Mouse (Mus musculus): ENCODE data around the gene Rbm42.

The Rbm42 gene

DNA sequence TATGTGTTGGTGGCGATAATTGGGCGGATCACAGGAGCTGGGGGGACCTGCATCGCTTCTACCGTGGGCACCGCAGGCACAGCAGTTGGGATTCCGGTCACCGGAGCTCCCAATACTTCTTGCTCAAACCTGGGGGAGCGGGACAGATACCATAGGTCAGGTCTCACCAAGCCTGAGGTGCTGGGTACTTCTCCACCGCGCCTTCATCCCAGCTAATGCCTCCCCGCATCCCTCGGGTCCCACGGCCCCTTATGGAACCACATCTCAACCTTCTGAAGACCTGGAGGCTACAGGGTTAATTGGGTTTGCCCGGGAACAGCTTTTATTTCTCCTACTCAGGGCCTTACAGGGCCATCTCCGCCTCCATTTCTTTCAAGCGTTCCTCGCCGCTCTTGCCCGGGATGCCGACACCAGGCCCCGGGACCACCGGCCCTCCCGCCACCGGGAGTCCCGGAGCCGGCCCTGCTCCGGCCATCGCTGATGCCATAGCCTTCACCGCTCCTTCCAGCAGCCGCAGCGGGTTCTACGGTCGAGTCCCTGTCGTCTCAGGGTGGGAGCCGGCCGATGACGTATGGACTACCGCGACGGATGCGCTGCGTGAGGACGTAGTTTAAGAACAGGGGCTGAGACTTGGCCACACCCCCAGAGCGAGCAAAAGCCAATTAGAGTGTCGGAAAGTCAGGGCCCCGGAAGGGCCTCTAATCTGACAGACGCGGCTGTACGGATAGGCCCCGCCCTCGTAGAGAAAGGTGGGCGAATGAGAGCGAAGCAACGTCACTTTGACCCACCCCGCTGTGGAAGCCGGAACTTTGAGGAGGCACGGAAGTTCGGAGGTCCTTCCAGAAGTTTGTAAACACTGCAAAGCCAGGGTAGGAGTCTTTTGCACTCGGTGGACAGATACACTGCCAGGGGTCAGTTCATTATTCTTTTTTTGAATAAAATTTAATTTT lies at the start of gene Rbm42:
Gene Rbm42, minus strand, starts transcription at position 727 of the 950 bp plus-strand sequence.
- ChIA-PET CTCF (interaction anchor here in 1 of 4 experiments (1.1 kb wide), 1 partner anchor 19 kb away, joined by 3 read pairs; no protein-coding TSS in a partner anchor), POLR2A (interaction anchor here in 2 of 4 experiments (0.7 to 1.7 kb wide), 12 partner anchors 10 to 158 kb away, joined by 3 to 17 read pairs (median 4); partner anchors contain the start of genes Haus5 (in 2 of the 2) and Cox6b1 (in 1 of the 2))

DNA sequence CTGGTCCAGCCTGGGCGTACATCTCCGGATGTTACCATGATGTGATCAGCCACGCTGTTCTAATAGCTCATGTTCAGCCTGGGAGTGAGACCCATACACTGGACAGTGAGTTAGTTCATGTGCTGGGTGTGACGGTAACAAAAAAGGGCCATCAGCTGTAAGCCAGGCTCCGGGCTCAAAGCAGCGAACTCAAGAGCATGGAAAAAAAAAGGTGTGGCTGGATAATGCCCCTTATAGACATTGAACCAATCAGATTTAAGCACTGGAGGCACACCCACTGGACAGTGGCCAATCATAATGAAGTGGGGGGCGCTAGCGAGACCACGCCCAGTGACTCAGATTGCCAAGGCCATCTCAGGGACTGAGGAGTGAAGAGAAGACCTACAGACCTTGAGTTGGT lies 48.5 kb upstream of the Rbm42 start, which contains the start of gene 2200002J24Rik:
Gene 2200002J24Rik, plus strand, starts transcription at position 338 of the 400 bp plus-strand sequence.
- CTCF ChIA-PET = interaction anchor here in 2 of 4 experiments (0.7 to 1.1 kb wide), 5 partner anchors 10 to 207 kb away, joined by 3 to 7 read pairs (median 5); no protein-coding TSS in a partner anchor
- POLR2A ChIA-PET = interaction anchor here in 3 of 4 experiments (0.5 to 2.7 kb wide), 6 partner anchors 10 to 364 kb away, joined by 3 to 16 read pairs (median 4); partner anchors contain the start of gene Tmem147 (in 1 of the 3)

DNA sequence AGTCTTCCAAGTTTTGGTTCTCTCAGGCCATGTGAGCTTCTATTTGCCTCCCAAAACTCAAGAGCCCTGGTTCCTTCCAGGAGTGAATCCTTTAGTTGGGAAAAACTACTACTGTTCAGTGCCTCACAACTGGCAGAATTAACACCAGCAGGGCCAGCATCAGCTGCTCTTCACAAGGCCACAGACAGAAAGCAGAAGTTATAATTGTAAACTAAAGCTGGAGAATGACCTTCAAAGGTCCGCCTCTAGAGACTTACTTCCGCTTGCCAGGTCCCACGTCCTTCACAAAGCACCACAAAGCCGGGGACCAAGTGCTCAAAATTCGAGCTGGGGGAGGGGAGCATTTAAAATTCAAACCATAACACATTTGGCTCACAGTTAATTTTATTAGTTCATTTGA lies 48.0 kb upstream of the Rbm42 start:
- CTCF ChIA-PET = interaction anchor here in 2 of 4 experiments (0.7 to 1.1 kb wide), 5 partner anchors 10 to 207 kb away, joined by 3 to 7 read pairs (median 5); no protein-coding TSS in a partner anchor
- POLR2A ChIA-PET = interaction anchor here in 3 of 4 experiments (0.7 to 2.7 kb wide), 6 partner anchors 10 to 254 kb away, joined by 3 to 16 read pairs (median 4); partner anchors contain the start of gene Tmem147 (in 1 of the 3)

DNA sequence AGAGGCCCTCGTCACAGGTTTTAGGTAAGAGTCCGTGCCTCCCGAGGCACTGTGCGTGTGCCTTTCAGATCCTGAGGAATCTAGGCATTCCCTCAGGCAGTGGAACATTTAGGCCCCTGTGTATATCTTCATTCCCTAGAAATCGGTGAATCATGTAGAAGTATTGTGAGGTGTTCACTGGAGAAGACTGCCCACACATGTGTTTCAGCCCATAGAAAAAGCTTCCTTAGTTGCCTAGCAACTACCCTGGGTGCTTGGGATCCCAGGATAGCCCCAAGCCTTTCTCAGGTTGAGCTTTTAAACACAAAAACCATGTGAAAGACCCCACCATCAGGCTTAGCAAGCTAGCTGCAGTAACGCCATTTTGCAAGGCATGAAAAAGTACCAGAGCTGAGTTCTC lies 38.2 kb upstream of the Rbm42 start:
- ChIA-PET CTCF (interaction anchor here in 3 of 4 experiments (0.5 to 1.3 kb wide), 5 partner anchors 10 to 70 kb away, joined by 3 to 8 read pairs (median 3); partner anchors contain the start of gene 2200002J24Rik (in 1 of the 3)), POLR2A (interaction anchor here in 3 of 4 experiments (0.7 to 1.9 kb wide), 3 partner anchors 9 to 11 kb away, joined by 3 to 16 read pairs (median 8); partner anchors contain the start of gene 2200002J24Rik (in 2 of the 3))

DNA sequence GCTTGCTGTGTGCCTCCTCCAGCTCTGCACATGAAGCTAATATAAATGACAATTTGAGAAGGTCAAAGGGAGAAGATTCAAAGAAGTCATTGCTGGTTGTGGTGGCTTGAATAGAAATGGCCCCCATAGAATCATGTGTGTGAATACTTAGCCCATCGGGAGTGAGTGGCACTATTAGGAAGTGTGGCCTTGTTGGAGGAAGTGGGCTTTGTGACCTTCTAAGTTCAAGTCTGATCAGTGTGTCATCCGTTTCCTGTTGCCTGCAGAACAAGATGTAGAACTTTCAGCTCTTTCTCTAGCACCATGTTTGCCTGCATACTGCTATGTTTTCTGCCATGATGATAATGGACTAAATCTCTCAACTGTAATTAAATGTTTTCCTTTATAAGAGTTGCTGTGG lies 33.3 kb upstream of the Rbm42 start:
- ChIA-PET CTCF (interaction anchor here in 1 of 4 experiments (0.6 kb wide), 2 partner anchors 70 to 254 kb away, joined by 3 read pairs; no protein-coding TSS in a partner anchor), POLR2A (interaction anchor here in 2 of 4 experiments (0.6 to 1.1 kb wide), 2 partner anchors 15 to 120 kb away, joined by 3 read pairs; partner anchors contain the start of gene 2200002J24Rik (in 1 of the 2))

DNA sequence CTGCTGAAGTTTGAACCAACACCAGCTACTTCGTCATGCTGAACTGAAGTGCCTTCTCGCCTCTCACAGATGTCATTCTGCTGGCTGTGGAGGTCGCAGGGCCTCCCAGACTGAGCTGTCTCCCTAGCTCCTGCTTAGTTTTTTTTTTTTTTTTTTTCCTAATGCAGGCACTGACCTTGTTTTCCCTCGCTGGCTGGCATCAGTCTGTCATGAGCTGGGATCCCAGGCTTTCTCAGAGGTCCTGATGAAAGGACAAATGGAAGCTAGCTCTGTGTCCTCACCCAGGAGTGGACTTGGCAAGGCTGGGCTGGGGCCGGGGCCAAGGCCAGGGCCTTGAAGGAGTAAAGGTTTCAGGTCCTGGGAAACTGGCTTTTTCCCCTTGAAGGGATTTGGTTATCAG lies 31.8 kb upstream of the Rbm42 start:
- POLR2A ChIA-PET = interaction anchor here in 1 of 4 experiments (0.6 kb wide), 2 partner anchors 741 to 1163 kb away, joined by 3 read pairs; no protein-coding TSS in a partner anchor
- CTCF ChIA-PET = interaction anchor here (0.5 to 1.5 kb wide), 10 partner anchors 11 to 448 kb away, joined by 3 to 11 read pairs (median 4); partner anchors contain the start of genes Pmis2 (in 2 of the 4) and Cox6b1 (in 1 of the 4)

DNA sequence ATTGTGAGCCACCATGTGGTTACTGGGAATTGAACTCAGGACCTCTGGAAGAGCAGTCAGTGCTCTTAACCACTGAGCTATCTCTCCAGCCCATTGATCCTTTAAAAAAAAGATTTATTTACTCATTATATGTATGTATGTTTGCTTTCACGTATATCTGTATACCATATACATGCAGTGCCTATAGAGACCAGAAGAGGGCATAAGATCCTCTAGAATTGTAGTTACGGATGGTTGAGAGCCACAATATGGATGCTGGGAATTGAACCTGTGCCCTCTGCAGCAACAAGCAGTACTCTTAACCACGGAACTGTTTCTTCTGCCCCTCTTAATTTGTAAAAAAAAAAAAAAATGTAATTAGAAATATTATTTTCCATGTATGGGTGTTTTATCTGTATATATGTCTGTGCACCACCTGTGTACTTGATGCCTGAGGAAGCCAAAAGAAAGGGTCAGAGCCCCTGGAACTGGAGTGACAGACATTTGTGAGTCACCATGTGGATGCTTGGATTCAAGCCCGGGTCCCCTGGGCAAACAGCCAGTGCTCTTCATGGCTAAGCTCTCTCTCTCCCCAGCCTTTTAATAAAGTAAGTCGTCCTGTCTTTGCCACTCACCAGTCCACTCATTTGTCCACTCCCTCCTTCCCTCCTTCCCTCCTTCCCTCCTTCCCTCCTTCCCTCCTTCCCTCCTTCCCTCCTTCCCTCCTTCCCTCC lies 28.3 kb upstream of the Rbm42 start:
- ChIA-PET POLR2A (no interaction called here), CTCF (no interaction called here)

DNA sequence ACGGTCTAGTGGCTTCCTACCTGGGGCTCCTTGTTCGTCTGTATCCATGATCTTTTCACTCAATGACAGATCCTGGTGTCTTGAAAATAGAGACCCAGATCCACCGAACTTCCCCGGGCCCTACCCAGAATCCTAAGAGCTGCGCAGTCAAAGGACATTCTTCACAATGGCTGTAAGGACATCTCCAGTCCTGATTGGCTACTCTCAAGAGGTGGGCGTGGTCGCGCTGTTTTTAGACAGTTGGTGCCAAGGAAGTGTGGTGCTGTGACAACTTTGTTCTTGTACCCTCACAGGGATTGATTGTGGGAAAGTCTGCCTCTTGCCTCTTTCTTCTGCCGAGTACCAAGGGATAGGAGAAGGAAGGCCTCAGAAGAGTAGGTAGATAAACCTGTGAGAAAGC lies 21.4 kb upstream of the Rbm42 start, which contains the start of gene Pmis2:
Gene Pmis2, minus strand, starts transcription at position 126 of the 400 bp plus-strand sequence.
- POLR2A ChIA-PET = interaction anchor here in 2 of 4 experiments (0.8 to 1.6 kb wide), 3 partner anchors 46 to 283 kb away, joined by 3 read pairs; no protein-coding TSS in a partner anchor
- CTCF ChIA-PET = interaction anchor here in 3 of 4 experiments (0.9 to 2.2 kb wide), 11 partner anchors 10 to 423 kb away, joined by 3 to 5 read pairs (median 3); no protein-coding TSS in a partner anchor

DNA sequence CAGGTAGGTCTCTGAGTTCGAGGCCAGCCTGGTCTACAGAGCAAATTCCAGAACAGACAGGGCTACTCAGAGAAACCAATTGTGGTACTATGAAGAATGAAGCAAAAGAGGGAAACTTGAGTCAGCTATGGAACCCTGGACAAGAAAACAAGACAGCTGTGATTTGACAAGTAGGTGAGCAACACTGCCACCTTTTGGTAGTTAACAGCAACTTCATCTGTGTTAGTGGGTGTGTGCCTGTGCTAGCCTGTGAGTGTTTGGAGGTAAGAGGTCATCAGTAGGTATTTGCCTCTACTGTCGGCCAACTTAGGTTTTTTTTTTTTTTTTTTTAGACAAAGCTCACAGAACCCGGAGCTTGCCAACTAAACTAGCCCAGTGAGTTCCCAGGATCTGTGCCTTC lies 19.1 kb upstream of the Rbm42 start:
- POLR2A ChIA-PET = interaction anchor here in 3 of 4 experiments (0.7 to 1.4 kb wide), 7 partner anchors 20 to 382 kb away, joined by 3 to 6 read pairs (median 4); partner anchors contain the start of genes Cox6b1 (in 1 of the 3), Fxyd7 (in 1 of the 3) and Tmem147 (in 1 of the 3)

DNA sequence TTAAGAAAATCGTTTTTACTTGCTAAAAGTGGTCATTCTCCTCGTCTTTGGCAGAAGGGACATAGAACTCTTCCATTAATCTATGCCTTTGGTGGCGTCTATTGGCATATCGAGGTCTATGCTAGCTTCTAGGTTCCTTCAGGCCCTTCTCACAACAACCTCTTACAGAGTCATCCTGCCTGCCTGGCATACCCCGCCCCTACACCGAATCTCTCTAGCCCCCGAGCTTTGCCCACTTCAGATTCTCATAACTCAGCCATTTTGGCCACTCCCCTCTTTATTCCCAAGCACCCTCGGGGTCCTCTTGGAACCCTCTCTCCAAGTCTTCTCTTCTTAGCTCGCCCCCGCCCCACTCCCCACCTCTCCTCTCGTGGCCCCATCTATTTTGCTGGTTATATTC lies 15.2 kb upstream of the Rbm42 start:
- POLR2A ChIA-PET = interaction anchor here in 3 of 4 experiments (0.5 to 3.2 kb wide), 32 partner anchors 9 to 717 kb away, joined by 3 to 17 read pairs (median 4); partner anchors contain the start of genes Cox6b1 (in 2 of the 3), Kmt2b (in 2 of the 3), Atp4a (in 1 of the 3) and Etv2 (in 1 of the 3)
- CTCF ChIA-PET = interaction anchor here in 3 of 4 experiments (0.5 to 1.8 kb wide), 15 partner anchors 22 to 413 kb away, joined by 3 to 6 read pairs (median 3); partner anchors contain the start of gene Ffar1 (in 1 of the 3)

More for the DNA sequence above, 19.1 kb upstream of the Rbm42 start:
- CTCF ChIA-PET = interaction anchor here (0.5 to 1.5 kb wide), 46 partner anchors 10 to 1473 kb away, joined by 3 to 17 read pairs (median 4); partner anchors contain the start of genes Atp4a (in 1 of the 4), Cox6b1 (in 1 of the 4), Fam187b (in 1 of the 4) and Sdhaf1 (in 1 of the 4)

DNA sequence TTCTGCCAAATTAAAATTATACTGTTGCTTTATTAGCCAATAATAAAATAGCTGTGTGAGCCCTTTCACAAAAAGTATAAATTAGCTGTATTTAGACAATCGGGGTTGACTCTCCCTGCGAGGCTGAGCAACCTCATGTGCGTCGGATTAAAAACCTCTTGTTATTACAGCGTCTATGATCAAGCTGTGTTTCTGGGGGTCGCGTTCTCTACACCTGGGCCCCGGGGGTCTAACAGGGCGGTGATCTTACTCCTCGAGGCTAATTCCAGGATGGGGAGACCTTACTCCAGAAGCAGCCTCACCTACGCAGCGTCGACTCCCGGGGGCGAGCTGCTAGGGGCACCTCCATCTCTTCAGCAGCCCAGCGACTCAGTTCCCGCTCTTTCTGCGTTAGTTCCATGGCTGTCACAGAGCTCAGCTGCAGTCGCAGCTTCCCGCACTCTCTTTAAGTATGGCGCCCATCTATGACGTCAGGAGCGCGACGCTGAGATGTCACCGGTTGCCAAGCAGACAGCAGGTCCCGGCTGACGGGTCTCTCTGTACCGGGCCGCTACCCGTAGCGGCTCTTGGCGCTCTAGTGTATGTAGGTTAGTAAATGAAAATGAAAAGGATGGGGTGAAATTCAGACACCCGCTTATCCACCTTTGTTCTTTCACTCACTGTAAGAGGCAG lies 14.5 kb upstream of the Rbm42 start, which contains the start of gene Haus5:
Gene Haus5, minus strand, starts transcription at position 466 of the 672 bp plus-strand sequence.
- POLR2A ChIA-PET = interaction anchor here (0.5 to 3.2 kb wide), 39 partner anchors 8 to 717 kb away, joined by 3 to 17 read pairs (median 4); partner anchors contain the start of genes Cox6b1 (in 2 of the 4), Kmt2b (in 2 of the 4), Atp4a (in 1 of the 4) and Etv2 (in 1 of the 4)

DNA sequence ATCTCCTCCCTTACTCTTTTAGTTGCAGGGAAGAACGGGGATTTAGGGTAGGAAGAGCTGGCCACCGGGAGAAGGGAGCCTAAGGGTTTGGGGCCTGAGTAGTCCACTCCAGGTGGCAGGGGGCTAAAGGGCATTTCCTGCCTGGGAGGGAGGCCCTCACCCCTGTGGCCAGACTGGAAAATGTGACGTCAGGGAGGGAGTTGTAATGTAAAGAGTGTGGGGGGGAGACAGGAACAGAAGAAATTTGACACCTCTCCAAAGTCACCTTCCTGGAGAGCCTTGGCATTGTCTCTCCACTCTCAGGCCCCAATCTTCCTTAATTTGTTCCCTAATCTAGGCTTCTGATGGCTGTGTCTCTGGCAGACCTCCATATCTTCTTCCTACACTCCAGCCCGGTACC lies 11.0 kb downstream of the Rbm42 start:
- ChIA-PET POLR2A (interaction anchor here in 2 of 4 experiments (0.6 to 2.2 kb wide), 4 partner anchors 10 to 30 kb away, joined by 3 to 9 read pairs (median 4); partner anchors contain the start of gene Cox6b1 (in 1 of the 2)), CTCF (interaction anchor here in 1 of 4 experiments (0.6 kb wide), 1 partner anchor 1647 kb away, joined by 3 read pairs; no protein-coding TSS in a partner anchor)

More for the DNA sequence above, 14.5 kb upstream of the Rbm42 start, which contains the start of gene Haus5:
- CTCF ChIA-PET = interaction anchor here in 3 of 4 experiments (0.5 to 1.8 kb wide), 17 partner anchors 11 to 413 kb away, joined by 3 to 7 read pairs (median 3); partner anchors contain the start of genes Ffar1 (in 1 of the 3) and Upk1a (in 1 of the 3)

DNA sequence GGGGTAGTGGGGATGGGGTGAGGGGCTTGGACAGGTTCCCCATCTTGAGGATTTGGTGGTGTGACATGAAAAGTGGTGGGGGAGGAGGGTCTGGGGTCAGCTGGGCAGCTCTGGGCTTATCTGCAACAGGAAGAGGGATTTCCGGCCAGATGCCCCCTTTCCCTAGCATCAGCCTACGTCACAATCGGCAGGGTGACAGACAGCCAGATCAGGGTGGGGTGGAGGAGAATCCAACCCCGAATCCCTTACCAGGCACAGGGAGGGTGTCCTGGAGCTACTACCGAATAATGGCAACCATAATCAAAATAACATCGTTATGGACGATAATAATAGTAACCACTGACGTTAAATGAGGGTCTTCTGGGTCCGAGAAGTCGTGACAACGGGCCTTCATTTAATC lies 13.7 kb downstream of the Rbm42 start:
- POLR2A ChIA-PET = interaction anchor here in 2 of 4 experiments (1.0 to 1.2 kb wide), 2 partner anchors 84 to 320 kb away, joined by 3 to 4 read pairs; partner anchors contain the start of genes Hspb6 (in 1 of the 2), Proser3 (in 1 of the 2) and Usf2 (in 1 of the 2)
- CTCF ChIA-PET = interaction anchor here in 1 of 4 experiments (2.0 to 3.3 kb wide), 2 partner anchors 10 to 223 kb away, joined by 5 to 16 read pairs; partner anchors contain the start of gene Cox6b1

DNA sequence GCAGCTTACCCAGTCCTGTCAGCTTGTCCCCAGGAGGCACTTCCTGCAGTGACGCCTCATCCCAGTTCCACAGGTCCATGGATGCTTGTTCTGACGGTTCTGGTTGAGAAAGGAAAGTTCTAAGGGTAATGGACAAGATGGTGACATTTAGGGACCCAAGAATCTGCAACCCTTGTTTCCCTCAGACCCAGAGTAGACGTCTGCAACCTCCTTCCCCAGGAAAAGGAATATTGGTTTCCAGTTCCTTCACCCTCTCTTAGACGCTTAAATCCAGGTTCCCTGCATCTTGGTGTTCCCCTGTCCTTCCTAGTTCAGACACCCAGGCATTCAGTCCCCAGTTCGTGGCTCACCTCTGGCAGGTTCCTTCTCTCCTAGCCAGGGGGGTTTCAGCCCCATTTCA lies 14.4 kb downstream of the Rbm42 start, which contains the start of gene Etv2:
Gene Etv2, minus strand, starts transcription at position 101 of the 400 bp plus-strand sequence.
- POLR2A ChIA-PET = interaction anchor here in 2 of 4 experiments (0.8 to 2.5 kb wide), 5 partner anchors 8 to 83 kb away, joined by 3 to 15 read pairs (median 5); partner anchors contain the start of genes Cox6b1 (in 1 of the 2), Haus5 (in 1 of the 2), Hspb6 (in 1 of the 2) and Proser3 (in 1 of the 2)
- CTCF ChIA-PET = interaction anchor here in 2 of 4 experiments (1.2 to 3.3 kb wide), 6 partner anchors 9 to 338 kb away, joined by 3 to 16 read pairs (median 5); partner anchors contain the start of genes Cox6b1 (in 1 of the 2) and Fam187b (in 1 of the 2)

DNA sequence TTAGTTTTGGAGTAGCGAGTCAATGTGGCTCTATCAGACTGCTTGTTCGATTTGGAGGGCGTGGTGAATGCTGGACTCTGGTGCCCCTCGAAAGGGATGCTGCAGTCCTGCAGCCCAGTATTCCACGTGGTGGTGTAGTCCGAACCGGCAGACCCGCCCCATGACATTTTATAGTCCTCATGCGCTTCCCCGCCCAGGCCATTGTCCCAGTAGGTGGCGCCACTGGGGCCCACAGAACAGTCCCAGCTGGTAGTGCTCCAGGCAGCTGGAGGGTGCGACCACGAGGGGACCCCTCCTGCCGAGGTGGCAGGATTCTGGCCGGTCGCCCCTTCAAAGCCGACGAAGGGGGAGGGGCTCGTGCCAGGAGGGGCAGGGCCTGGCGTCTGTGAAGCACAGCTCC lies 15.5 kb downstream of the Rbm42 start:
- ChIA-PET CTCF (interaction anchor here (0.5 to 3.3 kb wide), 35 partner anchors 8 to 433 kb away, joined by 3 to 16 read pairs (median 4); partner anchors contain the start of genes Cox6b1 (in 2 of the 4), Fam187b (in 2 of the 4), Haus5 (in 2 of the 4) and Pmis2 (in 1 of the 4)), POLR2A (interaction anchor here (0.8 to 2.5 kb wide), 19 partner anchors 9 to 220 kb away, joined by 3 to 15 read pairs (median 4); partner anchors contain the start of genes Haus5 (in 3 of the 4), Cox6b1 (in 2 of the 4), Hspb6 (in 1 of the 4) and Proser3 (in 1 of the 4))
